Mouse (Mus musculus) myocyte (in vitro differentiated cells): ENCODE results near the gene Cd300ld3. TPM values are rescaled to one million over a fixed set of nuclear protein-coding genes. Genes with fewer than 3 reads are reported as not detected.
"Not testable (repeated sequence)": the region's sequence is repeated elsewhere in the genome, so short reads cannot be mapped to it uniquely, and the experiment has no call there.

ENCODE experiments used
- H3K27me3 ChIP-seq: one replicate; pipeline ENCODE4 v1.6.1; 2011; ENCODE audit not compliant: control insufficient read depth, insufficient read depth, insufficient read length
- H3K36me3 ChIP-seq: one replicate; pipeline ENCODE4 v1.6.1; 2011; ENCODE audit not compliant: control insufficient read depth, insufficient read depth
- H3K4me2 ChIP-seq: one replicate; pipeline ENCODE4 v1.6.1; 2011; ENCODE audit warnings: low read depth, control low read depth
- H3K4me3 ChIP-seq: one replicate; pipeline ENCODE4 v1.5.1; 2011; ENCODE audit warnings: mild to moderate bottlenecking, control low read depth, moderate library complexity
- H3K79me2 ChIP-seq: one replicate; pipeline ENCODE4 v1.6.1; 2011; ENCODE audit not compliant: control insufficient read depth, insufficient read depth
- H3ac ChIP-seq: one replicate; pipeline ENCODE4 v1.6.1; 2011; ENCODE audit not compliant: control insufficient read depth, insufficient read length
- CEBPB ChIP-seq: IDR thresholded peaks from 2 replicates; pipeline ENCODE4 v1.6.1; 2011; ENCODE audit warnings: mild to moderate bottlenecking, moderate library complexity; ENCODE audit not compliant: poor library complexity, insufficient read depth, severe bottlenecking
- E2F4 ChIP-seq: IDR thresholded peaks from one replicate; pipeline ENCODE4 v1.6.1; 2011; ENCODE audit warnings: mild to moderate bottlenecking, control low read depth, moderate library complexity; ENCODE audit not compliant: insufficient read depth
- MAX ChIP-seq: IDR thresholded peaks from one replicate; pipeline ENCODE4 v1.6.1; 2011; ENCODE audit warnings: low read depth, mild to moderate bottlenecking, control low read depth
- MYOD1 ChIP-seq, 3 experiments: IDR thresholded peaks; one replicate each; pipeline ENCODE4 v1.6.1; 2011; ENCODE audit warnings: control low read depth in 2 of 3, low read depth in 2 of 3, mild to moderate bottlenecking in 2 of 3, moderate library complexity in 1 of 3; ENCODE audit not compliant: insufficient read length in 2 of 3, control insufficient read depth in 1 of 3
- MYOG ChIP-seq, 3 experiments: IDR thresholded peaks; one replicate each; pipeline ENCODE4 v1.6.1; 2011; ENCODE audit warnings: control low read depth in 2 of 3, low read depth in 2 of 3, mild to moderate bottlenecking in 2 of 3; ENCODE audit not compliant: insufficient read length in 2 of 3, control insufficient read depth in 1 of 3, insufficient read depth in 1 of 3
- POLR2A ChIP-seq: IDR thresholded peaks from one replicate; pipeline ENCODE4 v1.6.1; 2011; ENCODE audit warnings: low read depth, mild to moderate bottlenecking, control low read depth, moderate library complexity; ENCODE audit not compliant: insufficient read length
- POLR2AphosphoS2 ChIP-seq: IDR thresholded peaks from one replicate; pipeline ENCODE4 v1.6.1; 2011; ENCODE audit warnings: low read depth, control low read depth; ENCODE audit not compliant: insufficient read length
- REST ChIP-seq: IDR thresholded peaks from one replicate; pipeline ENCODE4 v1.6.1; 2011; ENCODE audit warnings: mild to moderate bottlenecking, control low read depth, moderate library complexity; ENCODE audit not compliant: insufficient read depth, insufficient read length
- SRF ChIP-seq: IDR thresholded peaks from one replicate; pipeline ENCODE4 v1.6.1; 2011; ENCODE audit warnings: low read depth; ENCODE audit not compliant: control insufficient read depth, insufficient read length
- TCF12 ChIP-seq: IDR thresholded peaks from one replicate; pipeline ENCODE4 v1.6.1; 2011; ENCODE audit warnings: mild to moderate bottlenecking, control low read depth; ENCODE audit not compliant: poor library complexity, insufficient read depth, severe bottlenecking
- TCF3 ChIP-seq: IDR thresholded peaks from one replicate; pipeline ENCODE4 v1.6.1; 2011; ENCODE audit warnings: low read depth, control low read depth; ENCODE audit not compliant: insufficient read length
- USF1 ChIP-seq: IDR thresholded peaks from one replicate; pipeline ENCODE4 v1.6.1; 2011; ENCODE audit warnings: low read depth, mild to moderate bottlenecking, control low read depth, moderate library complexity
- polyA plus RNA-seq: library from polyadenylated mRNA; unstranded; fragments of >200 nt; fragmentation: generic; extraction: Trizol; gene quantifications from one replicate; pipeline ENCODE4 v1.2.1, GENCODE M21; 2012; ENCODE audit warnings: missing spikeins

Cd300ld3 gene
- polyA plus RNA-seq, 1 experiment, result not detected

GRCm38 (mm10) chr11:115016093-115016492 is 32.1 kb downstream of the Cd300ld3 start, which contains the start of gene Cd300ld2:
Gene Cd300ld2 (minus strand): TSS chr11:115016193.
- H3K36me3 ChIP-seq, H3K4me2 ChIP-seq, H3K79me2 ChIP-seq, H3ac ChIP-seq, H3K4me3 ChIP-seq, H3K27me3 ChIP-seq: not testable (repeated sequence)

GRCm38 (mm10) chr11:115004070-115004469 is 44.1 kb downstream of the Cd300ld3 start:
- TF ChIP-seq MYOD1 (IDR thresholded peaks at IDR 0.05; ENCODE audit: control insufficient read depth in 1 of 3, insufficient read length in 2 of 3, low read depth in 2 of 3), result no peak
- no peak for TF ChIP-seq POLR2A
- TF ChIP-seq MAX, result no peak
- no peak for TF ChIP-seq REST
- TF ChIP-seq E2F4, result no peak
- no peak for TF ChIP-seq SRF
- no peak for TF ChIP-seq TCF12
- TF ChIP-seq MYOG (IDR thresholded peaks at IDR 0.05; ENCODE audit: control insufficient read depth in 1 of 3, insufficient read depth in 1 of 3, insufficient read length in 2 of 3, low read depth in 2 of 3), result no peak
- TF ChIP-seq POLR2AphosphoS2, result no peak
- no peak for TF ChIP-seq TCF3
- TF ChIP-seq USF1, result no peak
- no peak for TF ChIP-seq CEBPB
- Histone ChIP-seq H3K27me3 (no peaks in the 10 kb centered on the region), H3ac (no peak overlapping the region), H3K36me3 (no peaks in the 10 kb centered on the region), H3K4me2 (no peak overlapping the region), H3K79me2 (no peaks in the 10 kb centered on the region), H3K4me3 (no peak overlapping the region)

- Histone ChIP-seq H3K79me2 (no peaks in the 10 kb centered on the region), H3K27me3 (no peaks in the 10 kb centered on the region), H3K4me2 (no peak within 1 kb of the TSS), H3ac (no peak within 1 kb of the TSS), H3K36me3 (no peaks in the 10 kb centered on the region), H3K4me3 (no peak within 1 kb of the TSS)
- TF ChIP-seq USF1 (no peak), MYOD1 (IDR thresholded peaks at IDR 0.05; ENCODE audit: control insufficient read depth in 1 of 3, insufficient read length in 2 of 3, low read depth in 2 of 3) (no peak), POLR2A (no peak), POLR2AphosphoS2 (no peak), SRF (no peak), TCF3 (no peak), E2F4 (no peak), MAX (no peak), TCF12 (no peak), REST (no peak), MYOG (IDR thresholded peaks at IDR 0.05; ENCODE audit: control insufficient read depth in 1 of 3, insufficient read depth in 1 of 3, insufficient read length in 2 of 3, low read depth in 2 of 3) (no peak), CEBPB (no peak)
Observed at GRCm38 (mm10) chr11:115001474-115002040, 46.7 kb downstream of the Cd300ld3 start, which contains the start of gene Cd300c2. Gene Cd300c2 (minus strand): TSS chr11:115001880.

Other genes with a start within 250 kb of the Cd300ld3 start
- gene Gpr142, start 249.5 kb downstream of the Cd300ld3 start, polyA plus RNA-seq, result 0.07 TPM
- 172 TPM for gene Gprc5c, start 197.3 kb downstream of the Cd300ld3 start, polyA plus RNA-seq
- 0.40 TPM for gene Cd300a, start 158.4 kb downstream of the Cd300ld3 start, polyA plus RNA-seq
- 0.11 TPM for gene Cd300lb, start 114.0 kb downstream of the Cd300ld3 start, polyA plus RNA-seq
- gene Cd300c, start 79.3 kb downstream of the Cd300ld3 start, polyA plus RNA-seq, result not detected
- gene Cd300ld, start 58.5 kb downstream of the Cd300ld3 start, polyA plus RNA-seq, result not detected
- not detected for gene Cd300c2, start 46.5 kb downstream of the Cd300ld3 start, polyA plus RNA-seq
- gene Cd300ld2, start 32.2 kb downstream of the Cd300ld3 start, polyA plus RNA-seq, result not detected
- not detected for gene Cd300ld4, start 21.4 kb downstream of the Cd300ld3 start, polyA plus RNA-seq
- gene Cd300ld5, start 10.6 kb downstream of the Cd300ld3 start, polyA plus RNA-seq, result 0.16 TPM
- gene Cd300e, start 13.8 kb upstream of the Cd300ld3 start, polyA plus RNA-seq, result not detected
- 0.02 TPM for gene Rab37, start 43.0 kb upstream of the Cd300ld3 start, polyA plus RNA-seq
- not detected for gene Cd300lf, start 85.6 kb upstream of the Cd300ld3 start, polyA plus RNA-seq
- 16.1 TPM for gene Slc9a3r1, start 114.9 kb upstream of the Cd300ld3 start, polyA plus RNA-seq
- gene Tmem104, start 139.1 kb upstream of the Cd300ld3 start, polyA plus RNA-seq, result 15.5 TPM
- 22.6 TPM for gene Nat9, start 139.4 kb upstream of the Cd300ld3 start, polyA plus RNA-seq
- gene Grin2c, start 218.8 kb upstream of the Cd300ld3 start, polyA plus RNA-seq, result not detected
- gene Fdxr, start 228.6 kb upstream of the Cd300ld3 start, polyA plus RNA-seq, result 13.9 TPM
- gene Fads6, start 249.3 kb upstream of the Cd300ld3 start, polyA plus RNA-seq, result 0.62 TPM